Mouse (Mus musculus): ENCODE measurements around the gene Ager. TPM values are rescaled to one million over a fixed set of nuclear protein-coding genes. Genes with fewer than 3 reads are reported as not detected.

Gene Ager
- total and polyA plus RNA-seq, 2 experiments from 2014 or later, result 1.8 to 2.5 TPM

GRCm38 (mm10) chr17:34567311-34567710, 30.4 kb upstream of the Ager start:
- ATAC-seq (no peak), DNase-seq (ENCODE audit: low spot score) (no peak)
- Histone ChIP-seq H3K36me3 (ENCODE audit: insufficient read depth, low read length) (no peaks in the 10 kb centered on the region), H3K9me3 (ENCODE audit: low read length) (no peaks in the 10 kb centered on the region), H3K27ac (no peak overlapping the region), H3K9ac (replicated peaks; ENCODE audit: low read length) (no peak overlapping the region), H3K4me1 (ENCODE audit: insufficient read depth, low read length) (no peaks in the 10 kb centered on the region), H3K4me2 (ENCODE audit: low read depth, low read length) (no peak overlapping the region), H3K4me3 (ENCODE audit: low read length) (no peak overlapping the region), H3K27me3 (ENCODE audit: insufficient read depth, low read length) (no peaks in the 10 kb centered on the region)
- TF ChIP-seq CTCF (IDR thresholded peaks at IDR 0.05; ENCODE audit: low read depth), result no peak
- 71% methylated on average over 9 of the region's 9 CpGs for WGBS

- no peaks in the 10 kb centered on the region for H3K36me3 ChIP-seq (ENCODE audit: insufficient read depth, low read length)
- H3K4me2 ChIP-seq (ENCODE audit: low read depth, low read length), result no peak overlapping the region
- no peaks in the 10 kb centered on the region for H3K4me1 ChIP-seq (ENCODE audit: insufficient read depth, low read length)
- no peaks in the 10 kb centered on the region for H3K9me3 ChIP-seq (ENCODE audit: low read length)
- H3K4me3 ChIP-seq (ENCODE audit: low read length), result no peak overlapping the region
- no peak for TF ChIP-seq CTCF (IDR thresholded peaks at IDR 0.05; ENCODE audit: low read depth)
- H3K27ac ChIP-seq, result no peak overlapping the region
- 63% methylated on average over 13 of the region's 13 CpGs for WGBS
- no peak for ATAC-seq
- no peaks in the 10 kb centered on the region for H3K27me3 ChIP-seq (ENCODE audit: insufficient read depth, low read length)
- no peak for DNase-seq (ENCODE audit: low spot score)
- no peak overlapping the region for H3K9ac ChIP-seq (replicated peaks; ENCODE audit: low read length)
These were observed 29.2 kb upstream of the Ager start for GRCm38 (mm10) chr17:34568421-34568820.

- no peak overlapping the region for H3K27ac ChIP-seq
- H3K4me2 ChIP-seq (ENCODE audit: low read depth, low read length), result no peak overlapping the region
- ATAC-seq (no peak), DNase-seq (ENCODE audit: low spot score) (no peak)
- H3K36me3 ChIP-seq (ENCODE audit: insufficient read depth, low read length), result no peaks in the 10 kb centered on the region
- H3K9ac ChIP-seq (replicated peaks; ENCODE audit: low read length), result no peak overlapping the region
- no peak for TF ChIP-seq CTCF (IDR thresholded peaks at IDR 0.05; ENCODE audit: low read depth)
- no peak overlapping the region for H3K4me3 ChIP-seq (ENCODE audit: low read length)
- no peaks in the 10 kb centered on the region for H3K27me3 ChIP-seq (ENCODE audit: insufficient read depth, low read length)
- 68% methylated on average over 4 of the region's 4 CpGs for WGBS
- H3K4me1 ChIP-seq (ENCODE audit: insufficient read depth, low read length), result no peaks in the 10 kb centered on the region
- no peaks in the 10 kb centered on the region for H3K9me3 ChIP-seq (ENCODE audit: low read length)
These were observed 27.7 kb upstream of the Ager start for GRCm38 (mm10) chr17:34569919-34570318.

- H3K27me3 ChIP-seq (ENCODE audit: insufficient read depth, low read length), result no peaks in the 10 kb centered on the region
- TF ChIP-seq CTCF (IDR thresholded peaks at IDR 0.05; ENCODE audit: low read depth), result peak; percentile 62
- no peaks in the 10 kb centered on the region for H3K36me3 ChIP-seq (ENCODE audit: insufficient read depth, low read length)
- no peak overlapping the region for H3K9ac ChIP-seq (replicated peaks; ENCODE audit: low read length)
- H3K4me3 ChIP-seq (ENCODE audit: low read length), result no peak overlapping the region
- no peak overlapping the region for H3K27ac ChIP-seq
- no peak overlapping the region for H3K4me2 ChIP-seq (ENCODE audit: low read depth, low read length)
- H3K9me3 ChIP-seq (ENCODE audit: low read length), result no peaks in the 10 kb centered on the region
- no peaks in the 10 kb centered on the region for H3K4me1 ChIP-seq (ENCODE audit: insufficient read depth, low read length)
- DNase-seq (ENCODE audit: low spot score), result no peak
- WGBS, result 17% methylated on average over 5 of the region's 5 CpGs
- ATAC-seq, result no peak
These were observed 25.8 kb upstream of the Ager start for GRCm38 (mm10) chr17:34571875-34572274.

- no peaks in the 10 kb centered on the region for H3K9me3 ChIP-seq (ENCODE audit: low read length)
- no peaks in the 10 kb centered on the region for H3K27me3 ChIP-seq (ENCODE audit: insufficient read depth, low read length)
- no peak overlapping the region for H3K27ac ChIP-seq
- 18% methylated on average over 15 of the region's 15 CpGs for WGBS
- H3K4me1 ChIP-seq (ENCODE audit: insufficient read depth, low read length), result no peaks in the 10 kb centered on the region
- peak; percentile 15; the same call in 1 of the 2 replicates for TF ChIP-seq CTCF (IDR thresholded peaks at IDR 0.05; ENCODE audit: low read depth)
- DNase-seq (ENCODE audit: low spot score) (peak; percentile 27), ATAC-seq (peak; percentile 44; the same call in 1 of the 2 replicates)
- no peak overlapping the region for H3K9ac ChIP-seq (replicated peaks; ENCODE audit: low read length)
- H3K36me3 ChIP-seq (ENCODE audit: insufficient read depth, low read length), result no peaks in the 10 kb centered on the region
- no peak overlapping the region for H3K4me3 ChIP-seq (ENCODE audit: low read length)
- H3K4me2 ChIP-seq (ENCODE audit: low read depth, low read length), result no peak overlapping the region
These were observed 25.3 kb upstream of the Ager start for GRCm38 (mm10) chr17:34572361-34572760.

GRCm38 (mm10) chr17:34576577-34576976, 21.1 kb upstream of the Ager start:
- Histone ChIP-seq H3K4me2 (ENCODE audit: low read depth, low read length) (no peak overlapping the region), H3K36me3 (ENCODE audit: insufficient read depth, low read length) (no peaks in the 10 kb centered on the region), H3K9me3 (ENCODE audit: low read length) (no peaks in the 10 kb centered on the region), H3K4me3 (ENCODE audit: low read length) (no peak overlapping the region), H3K4me1 (ENCODE audit: insufficient read depth, low read length) (no peaks in the 10 kb centered on the region), H3K27me3 (ENCODE audit: insufficient read depth, low read length) (no peaks in the 10 kb centered on the region), H3K27ac (no peak overlapping the region), H3K9ac (replicated peaks; ENCODE audit: low read length) (no peak overlapping the region)
- WGBS, result 75% methylated on average over 5 of the region's 5 CpGs
- DNase-seq (ENCODE audit: low spot score) (no peak), ATAC-seq (no peak)
- TF ChIP-seq CTCF (IDR thresholded peaks at IDR 0.05; ENCODE audit: low read depth), result no peak

- no peak overlapping the region for H3K4me2 ChIP-seq (ENCODE audit: low read depth, low read length)
- no peak overlapping the region for H3K9ac ChIP-seq (replicated peaks; ENCODE audit: low read length)
- H3K4me3 ChIP-seq (ENCODE audit: low read length), result no peak overlapping the region
- no peak overlapping the region for H3K27ac ChIP-seq
- 91% methylated on average over 3 of the region's 3 CpGs for WGBS
- ATAC-seq, result no peak
- no peaks in the 10 kb centered on the region for H3K4me1 ChIP-seq (ENCODE audit: insufficient read depth, low read length)
- DNase-seq (ENCODE audit: low spot score), result no peak
- H3K36me3 ChIP-seq (ENCODE audit: insufficient read depth, low read length), result no peaks in the 10 kb centered on the region
- no peaks in the 10 kb centered on the region for H3K9me3 ChIP-seq (ENCODE audit: low read length)
- no peak for TF ChIP-seq CTCF (IDR thresholded peaks at IDR 0.05; ENCODE audit: low read depth)
- no peaks in the 10 kb centered on the region for H3K27me3 ChIP-seq (ENCODE audit: insufficient read depth, low read length)
These were observed 19.6 kb upstream of the Ager start for GRCm38 (mm10) chr17:34578070-34578469.
